Mouse (Mus musculus) stomach, embryonic 15.5 days (tissue): ENCODE data around the gene Fgfr1op. TPM values are rescaled to one million over a fixed set of nuclear protein-coding genes. Genes with fewer than 3 reads are reported as not detected.
A peak's percentile ranks its signal among the peaks of the same experiment; 100 is the strongest.

ENCODE experiments used
- ATAC-seq: fragments of 200-750 bp; cut with Nextera tagmentation; 2 replicates; pipeline ENCODE4 v1.8.0; 2017; ENCODE audit warnings: low read depth, moderate number of reproducible peaks, moderate TSS enrichment; ENCODE audit not compliant: insufficient read depth, low FRiP score
- H3K27ac ChIP-seq: fragments of 300-500 bp; sonication (generic); 2 replicates; pipeline ENCODE4 v1.5.1; 2015; ENCODE audit warnings: mild to moderate bottlenecking, inconsistent platforms
- H3K27me3 ChIP-seq: fragments of 300-500 bp; sonication (generic); replicated peaks from 2 replicates; pipeline ENCODE4 v1.6.1; 2015; ENCODE audit warnings: inconsistent platforms
- H3K36me3 ChIP-seq: fragments of 300-500 bp; sonication (generic); 2 replicates; pipeline ENCODE4 v1.6.1; 2015; ENCODE audit warnings: inconsistent platforms
- H3K4me1 ChIP-seq: fragments of 300-500 bp; sonication (generic); 2 replicates; pipeline ENCODE4 v1.6.1; 2015; ENCODE audit warnings: inconsistent platforms
- H3K4me2 ChIP-seq: fragments of 300-500 bp; sonication (generic); 2 replicates; pipeline ENCODE4 v1.6.1; 2015; ENCODE audit warnings: mild to moderate bottlenecking, inconsistent platforms
- H3K4me3 ChIP-seq: fragments of 300-500 bp; sonication (generic); replicated peaks from 2 replicates; pipeline ENCODE4 v1.5.1; 2015; ENCODE audit warnings: inconsistent platforms
- H3K9ac ChIP-seq: fragments of 300-500 bp; sonication (generic); 2 replicates; pipeline ENCODE4 v1.6.1; 2015; ENCODE audit warnings: inconsistent platforms
- H3K9me3 ChIP-seq: fragments of 300-500 bp; sonication (generic); 2 replicates; pipeline ENCODE4 v1.6.1; 2016; ENCODE audit warnings: inconsistent platforms
- WGBS: fragments of 180-500 bp; shearing (Covaris S2); methylation state at CpG from one replicate; pipeline ENCODE4 v1.1.7; 2015; 5-methylcytosine and 5-hydroxymethylcytosine counted together
- polyA plus RNA-seq: library from polyadenylated mRNA; unstranded; fragments of >200 nt; fragmentation: Nextera tagmentation; extraction: Ambion mirVana; gene quantifications from 2 replicates; pipeline ENCODE4 v1.2.1, GENCODE M21; 2015

Gene Fgfr1op
- polyA plus RNA-seq, 1 experiment from 2014 or later = 30.2 TPM

DNA sequence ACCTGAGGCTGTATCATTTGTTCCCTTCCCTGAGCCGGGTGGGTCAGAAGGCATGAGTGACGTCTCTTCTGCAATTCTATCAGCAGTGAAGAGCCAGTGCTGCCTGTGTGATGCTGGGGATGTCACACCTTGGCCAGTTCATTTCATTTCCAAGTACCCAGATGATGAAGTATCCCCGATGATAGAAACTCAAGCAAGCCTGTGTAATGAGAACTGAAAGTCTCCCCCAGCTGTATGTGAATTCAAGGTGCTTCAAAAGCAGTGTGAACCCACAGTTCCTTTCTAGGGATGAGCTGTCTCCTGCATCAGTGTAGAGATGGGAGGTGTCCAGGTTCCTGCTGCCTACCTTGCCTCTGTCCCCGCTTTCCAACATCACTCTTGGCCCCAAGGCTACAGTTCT, 69.2 kb downstream of the Fgfr1op start:
- no peak for ATAC-seq
- Histone ChIP-seq H3K9ac (no peak overlapping the region), H3K4me1 (no peaks in the 10 kb centered on the region), H3K27ac (no peak overlapping the region), H3K4me3 (no peak overlapping the region), H3K4me2 (no peak overlapping the region), H3K9me3 (no peaks in the 10 kb centered on the region), H3K27me3 (no peaks in the 10 kb centered on the region), H3K36me3 (no peaks in the 10 kb centered on the region)
- 87% methylated on average over 4 of the region's 4 CpGs for WGBS

DNA sequence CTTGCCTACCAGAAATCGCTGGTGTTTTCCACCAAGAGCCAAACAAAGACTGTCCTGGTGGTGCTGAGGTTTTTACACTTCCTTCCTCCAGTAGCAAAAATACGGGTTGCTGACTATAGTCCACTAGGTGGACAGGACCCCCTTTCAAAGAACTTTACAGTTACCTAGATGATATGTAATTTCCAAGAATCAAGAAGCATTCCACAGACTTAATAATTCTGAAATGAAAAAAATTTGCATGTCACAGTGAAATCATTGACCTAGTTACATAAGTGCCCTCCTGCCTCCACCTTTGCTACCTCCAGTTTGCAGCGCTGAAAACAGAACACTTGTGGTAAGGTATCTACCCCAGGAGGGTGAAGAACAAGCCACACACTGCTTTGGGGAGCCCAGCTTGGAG, 70.4 kb downstream of the Fgfr1op start, which contains the start of gene Ccr6:
TSS of gene Ccr6 (plus strand) at position 301 of the 400 bp plus-strand sequence.
- no peaks in the 10 kb centered on the region for H3K9me3 ChIP-seq
- H3K27me3 ChIP-seq = no peaks in the 10 kb centered on the region
- no peak within 1 kb of the TSS for H3K4me3 ChIP-seq
- no peak for ATAC-seq
- H3K4me1 ChIP-seq = no peaks in the 10 kb centered on the region
- no peak within 1 kb of the TSS for H3K9ac ChIP-seq
- 78% methylated on average over 3 of the region's 3 CpGs for WGBS
- no peak within 1 kb of the TSS for H3K4me2 ChIP-seq
- H3K36me3 ChIP-seq = no peaks in the 10 kb centered on the region
- H3K27ac ChIP-seq = no peak within 1 kb of the TSS

DNA sequence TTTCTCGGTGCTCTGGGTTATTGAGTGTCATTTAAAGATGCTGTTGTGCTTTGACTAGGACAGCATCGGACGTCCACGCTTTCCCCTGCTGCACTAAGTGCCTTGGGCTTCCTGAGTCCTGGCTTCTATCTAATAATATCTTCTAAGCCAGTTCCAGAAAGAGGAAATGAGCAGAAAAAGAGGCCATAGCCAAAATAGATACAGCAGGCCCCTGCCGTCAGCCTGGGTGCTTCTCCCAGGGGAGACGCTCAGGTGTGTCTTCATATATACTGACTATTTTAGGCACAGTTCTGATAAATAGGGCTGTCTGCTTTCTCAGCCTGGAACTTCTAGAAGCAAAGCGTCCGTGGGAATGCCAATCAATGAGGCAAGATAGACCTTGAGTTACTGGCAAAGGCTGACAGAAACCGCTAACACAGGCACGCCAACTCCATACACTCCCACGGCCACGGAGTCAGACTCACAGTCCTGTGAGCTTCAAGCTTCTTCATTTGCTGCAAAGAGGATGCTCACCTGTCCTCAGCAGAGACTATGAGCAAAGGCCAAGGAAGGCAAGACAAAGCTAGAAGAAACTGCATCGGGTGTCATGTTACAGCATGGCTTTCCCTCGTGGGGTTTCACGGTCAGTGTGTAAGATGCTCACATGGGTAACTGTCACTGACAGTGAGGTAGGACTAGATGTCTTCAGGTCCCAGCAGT, 72.9 kb downstream of the Fgfr1op start:
- WGBS = 69% methylated on average over 15 of the region's 15 CpGs
- Histone ChIP-seq H3K36me3 (no peaks in the 10 kb centered on the region), H3K9ac (no peak overlapping the region), H3K4me1 (no peaks in the 10 kb centered on the region), H3K9me3 (no peaks in the 10 kb centered on the region), H3K4me2 (no peak overlapping the region), H3K4me3 (no peak overlapping the region), H3K27ac (no peak overlapping the region), H3K27me3 (no peaks in the 10 kb centered on the region)
- no peak for ATAC-seq

DNA sequence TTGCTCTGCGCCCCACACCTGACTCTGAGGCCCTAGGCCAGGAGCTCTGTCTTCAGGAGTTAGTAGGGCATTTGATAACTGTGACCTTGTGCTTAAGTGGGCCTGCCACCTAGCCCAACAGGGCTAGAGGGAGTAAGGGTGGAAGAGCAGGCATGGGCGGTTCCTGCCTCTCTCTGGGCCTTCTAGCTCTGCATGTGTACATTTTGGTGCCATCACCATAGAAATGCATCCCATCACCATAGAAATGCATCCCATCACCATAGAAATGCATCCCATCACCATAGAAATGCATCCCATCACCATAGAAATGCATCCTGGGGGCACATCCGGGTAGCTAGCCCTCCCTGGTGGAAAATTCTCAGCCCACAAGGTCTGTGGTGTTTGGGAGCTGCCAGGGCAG, 74.3 kb downstream of the Fgfr1op start:
- no peak overlapping the region for H3K27ac ChIP-seq

DNA sequence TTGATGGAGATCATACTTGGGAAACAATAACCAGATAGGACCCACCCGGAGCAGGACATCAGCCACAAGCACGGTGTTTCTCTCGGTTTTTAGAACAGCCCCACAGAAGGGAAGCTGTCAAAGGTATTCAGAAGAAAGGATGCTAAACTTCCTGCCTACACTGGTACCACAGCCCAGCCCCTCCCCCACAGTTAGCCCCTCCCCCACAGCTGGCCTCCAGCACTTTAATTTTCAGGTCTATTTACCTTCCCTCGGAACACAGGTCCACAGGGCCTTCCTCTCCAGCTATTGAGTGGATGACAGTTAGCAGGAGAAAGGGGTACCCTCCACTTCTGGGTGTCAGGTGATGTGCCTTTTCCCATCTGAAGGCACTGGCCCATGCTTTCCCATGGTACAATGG, 75.2 kb downstream of the Fgfr1op start:
- H3K36me3 ChIP-seq = no peaks in the 10 kb centered on the region
- ATAC-seq = no peak
- no peak overlapping the region for H3K4me3 ChIP-seq
- no peaks in the 10 kb centered on the region for H3K4me1 ChIP-seq
- no peak overlapping the region for H3K27ac ChIP-seq
- no peaks in the 10 kb centered on the region for H3K27me3 ChIP-seq
- no peak overlapping the region for H3K9ac ChIP-seq
- H3K9me3 ChIP-seq = no peaks in the 10 kb centered on the region
- H3K4me2 ChIP-seq = no peak overlapping the region
- WGBS = 62% methylated on average over 4 of the region's 4 CpGs

More for the DNA sequence above, 74.3 kb downstream of the Fgfr1op start:
- Histone ChIP-seq H3K4me2 (no peak overlapping the region), H3K36me3 (no peaks in the 10 kb centered on the region), H3K9ac (no peak overlapping the region), H3K4me3 (no peak overlapping the region), H3K4me1 (no peaks in the 10 kb centered on the region), H3K9me3 (no peaks in the 10 kb centered on the region), H3K27me3 (no peaks in the 10 kb centered on the region)
- 78% methylated on average over 3 of the region's 3 CpGs for WGBS
- ATAC-seq = no peak

DNA sequence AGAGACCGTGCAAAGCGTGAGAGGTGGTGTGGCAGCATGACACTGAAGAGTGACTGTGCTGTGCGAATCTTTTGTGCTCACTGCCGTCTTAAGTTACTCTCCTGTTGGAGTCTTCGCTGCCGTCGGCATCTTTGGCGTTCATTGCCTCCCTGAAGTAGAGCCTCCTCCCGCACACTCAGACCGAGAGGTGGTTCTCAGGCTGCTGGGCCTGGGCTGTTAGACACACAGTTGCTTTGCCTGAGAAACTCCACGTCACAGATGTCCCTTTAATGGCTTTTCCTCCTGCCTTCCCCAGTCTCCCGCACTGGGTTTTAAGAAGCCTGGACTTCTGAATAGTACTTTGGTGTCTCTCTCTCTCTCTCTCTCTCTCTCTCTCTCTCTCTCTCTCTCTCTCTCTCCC, 76.3 kb downstream of the Fgfr1op start:
- no peaks in the 10 kb centered on the region for H3K4me1 ChIP-seq
- no peak overlapping the region for H3K9ac ChIP-seq
- no peak overlapping the region for H3K4me2 ChIP-seq
- H3K4me3 ChIP-seq = no peak overlapping the region
- WGBS = 77% methylated on average over 12 of the region's 12 CpGs
- H3K36me3 ChIP-seq = no peaks in the 10 kb centered on the region
- H3K27me3 ChIP-seq = no peaks in the 10 kb centered on the region
- ATAC-seq = no peak
- H3K9me3 ChIP-seq = no peaks in the 10 kb centered on the region
- H3K27ac ChIP-seq = no peak overlapping the region

DNA sequence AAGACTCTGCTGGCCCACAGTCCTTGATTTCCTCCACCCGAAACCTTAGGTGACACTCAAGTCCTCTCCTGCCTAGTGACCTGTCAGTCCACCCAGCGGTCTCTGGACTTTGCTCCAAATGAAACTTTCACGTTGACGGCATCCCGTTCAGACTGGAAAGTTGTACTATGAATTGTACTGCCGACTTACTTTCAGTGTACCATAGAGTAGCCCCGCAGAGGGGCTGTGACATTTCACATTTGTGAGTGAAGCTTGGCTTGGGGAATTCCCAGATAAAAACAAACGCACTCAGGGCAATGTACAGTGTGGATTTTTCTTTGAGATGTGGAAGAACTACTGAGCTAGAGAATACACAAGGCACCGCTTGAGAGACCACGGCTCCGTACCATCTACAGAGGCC, 76.9 kb downstream of the Fgfr1op start:
- Histone ChIP-seq H3K9ac (no peak overlapping the region), H3K27me3 (no peaks in the 10 kb centered on the region), H3K27ac (no peak overlapping the region), H3K4me2 (no peak overlapping the region), H3K4me3 (no peak overlapping the region), H3K36me3 (no peaks in the 10 kb centered on the region), H3K9me3 (no peaks in the 10 kb centered on the region), H3K4me1 (no peaks in the 10 kb centered on the region)
- 83% methylated on average over 11 of the region's 11 CpGs for WGBS
- no peak for ATAC-seq

DNA sequence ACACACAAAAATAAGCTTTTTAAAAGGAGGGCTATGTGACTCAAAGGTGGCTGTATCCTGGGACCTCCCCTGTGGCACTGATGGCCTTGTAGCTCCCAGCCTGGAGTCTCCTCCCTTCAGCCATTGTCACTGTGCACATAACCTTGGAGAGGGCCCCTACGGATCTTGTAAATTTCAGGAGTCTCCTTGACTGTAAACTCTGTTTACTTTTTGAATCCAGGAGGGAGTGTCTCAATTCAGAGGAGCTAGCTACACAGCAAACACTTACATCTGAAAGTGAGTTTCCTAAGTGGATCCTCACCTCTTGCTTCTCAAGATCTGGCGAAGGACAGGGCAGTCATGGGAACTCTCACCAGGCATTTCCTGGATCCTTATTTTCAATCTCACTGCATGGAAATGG, 78.8 kb downstream of the Fgfr1op start:
- Histone ChIP-seq H3K4me2 (no peak overlapping the region), H3K27me3 (no peaks in the 10 kb centered on the region), H3K9ac (no peak overlapping the region), H3K4me1 (no peaks in the 10 kb centered on the region), H3K36me3 (no peaks in the 10 kb centered on the region), H3K9me3 (no peaks in the 10 kb centered on the region), H3K4me3 (no peak overlapping the region), H3K27ac (no peak overlapping the region)
- WGBS = 51% methylated on average over 2 of the region's 2 CpGs
- ATAC-seq = no peak

DNA sequence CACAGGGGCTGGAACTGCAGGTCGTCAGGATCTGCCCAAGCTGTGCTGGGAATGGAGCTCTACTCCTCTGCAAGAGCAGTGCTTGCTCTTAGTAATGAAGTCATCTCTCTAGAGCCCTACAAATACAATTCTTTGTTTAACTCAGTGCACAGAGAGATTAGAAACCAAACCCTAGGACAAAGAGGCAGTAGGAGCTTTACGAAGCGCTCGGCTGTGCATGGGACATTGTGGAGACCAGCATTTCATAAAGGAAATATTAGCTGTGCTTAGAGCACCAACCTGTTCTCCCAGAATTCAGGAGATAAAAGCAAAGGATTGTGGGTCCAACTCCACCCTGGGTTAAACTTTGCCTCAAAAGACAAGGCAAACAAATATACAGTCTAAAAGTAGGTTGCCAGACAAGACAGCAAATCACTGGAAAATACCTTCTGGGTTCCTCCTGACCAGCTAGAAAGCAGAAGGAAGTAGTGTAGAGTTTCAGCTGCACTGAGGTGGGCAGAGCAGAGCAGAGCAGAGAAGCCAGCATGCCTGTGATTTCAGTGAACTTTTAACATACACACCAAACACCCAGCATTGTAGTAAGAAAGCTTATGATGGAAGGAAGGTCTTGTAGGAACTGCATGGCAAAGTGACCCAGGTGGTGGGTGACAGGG, 80.9 kb downstream of the Fgfr1op start:
- ATAC-seq = peak; percentile 88

More for the DNA sequence above, 80.9 kb downstream of the Fgfr1op start:
- Histone ChIP-seq H3K36me3 (no peaks in the 10 kb centered on the region), H3K27ac (peak overlapping the region; percentile 85), H3K4me1 (no peaks in the 10 kb centered on the region), H3K4me2 (no peak overlapping the region), H3K9me3 (no peaks in the 10 kb centered on the region), H3K27me3 (no peaks in the 10 kb centered on the region), H3K9ac (no peak overlapping the region), H3K4me3 (no peak overlapping the region)
- 72% methylated on average over 4 of the region's 4 CpGs for WGBS

Other genes with a start within 250 kb of the Fgfr1op start
- 1.2 TPM in 2 replicates for gene Tagap, start 239.5 kb upstream of the Fgfr1op start, polyA plus RNA-seq
- 52.0 and 75.4 TPM in 2 replicates for gene Rsph3a, start 219.9 kb upstream of the Fgfr1op start, polyA plus RNA-seq
- gene Gm49673, start 17.7 kb upstream of the Fgfr1op start, polyA plus RNA-seq = 0.18 and 0.24 TPM in 2 replicates
- gene Rnaset2a, start 17.4 kb upstream of the Fgfr1op start, polyA plus RNA-seq = 32.5 and 34.4 TPM in 2 replicates
- gene Ccr6, start 70.5 kb downstream of the Fgfr1op start, polyA plus RNA-seq = 0.37 and 1.0 TPM in 2 replicates
- gene Mpc1, start 117.4 kb downstream of the Fgfr1op start, polyA plus RNA-seq = 195 TPM in 2 replicates
- 72.2 and 75.6 TPM in 2 replicates for gene Sft2d1, start 145.6 kb downstream of the Fgfr1op start, polyA plus RNA-seq
- gene Prr18, start 172.0 kb downstream of the Fgfr1op start, polyA plus RNA-seq = 0.55 and 0.57 TPM in 2 replicates
- 0.48 and 0.49 TPM in 2 replicates for gene T2, start 190.5 kb downstream of the Fgfr1op start, polyA plus RNA-seq